Mouse (Mus musculus) C2C12 (cell line): Measurements from ENCODE around the gene Xkr7.

Experiments
- CEBPB ChIP-seq: IDR thresholded peaks from one replicate; pipeline ENCODE4 v1.6.1; 2011; ENCODE audit warnings: low read depth, mild to moderate bottlenecking, control low read depth, moderate library complexity
- CTCF ChIP-seq: IDR thresholded peaks from one replicate; pipeline ENCODE4 v1.5.1; 2011; ENCODE audit not compliant: control insufficient read depth, insufficient read depth, insufficient read length
- MAX ChIP-seq: IDR thresholded peaks from one replicate; pipeline ENCODE4 v1.6.1; 2011; ENCODE audit warnings: mild to moderate bottlenecking, control low read depth
- USF1 ChIP-seq: IDR thresholded peaks from one replicate; pipeline ENCODE4 v1.6.1; 2011; ENCODE audit warnings: low read depth, mild to moderate bottlenecking, control low read depth, moderate library complexity

GRCm38 (mm10) chr2:153083824-153084223 is 52.2 kb downstream of the Xkr7 start:
- TF ChIP-seq CTCF: no peak
- no peak for TF ChIP-seq MAX
- TF ChIP-seq USF1: no peak
- TF ChIP-seq CEBPB: no peak
